Mouse (Mus musculus) urinary bladder, postnatal 10 days (tissue): ENCODE results near the gene Spire2.
A peak's percentile ranks its signal among the peaks of the same experiment; 100 is the strongest.
"Not testable (repeated sequence)": the region's sequence is repeated elsewhere in the genome, so short reads cannot be mapped to it uniquely, and the experiment has no call there.

Source experiments
- DNase-seq: peaks from one replicate; pipeline ENCODE4 v3.0.0; 2022; ENCODE audit warnings: low spot score

The Spire2 gene

GRCm38 (mm10) chr8:123332262-123333090 lies at the start of gene Spire2:
Spire2 (plus strand) TSS chr8:123332713.
- no peak for DNase-seq

GRCm38 (mm10) chr8:123282994-123283393 lies 49.5 kb upstream of the Spire2 start:
- not testable (repeated sequence) for DNase-seq

GRCm38 (mm10) chr8:123283991-123284390 lies 48.5 kb upstream of the Spire2 start:
- no peak for DNase-seq

- no peak for DNase-seq
Measured at GRCm38 (mm10) chr8:123284493-123284892, 48.0 kb upstream of the Spire2 start.

- DNase-seq = no peak
Measured at GRCm38 (mm10) chr8:123287362-123287761, 45.2 kb upstream of the Spire2 start.

- DNase-seq = no peak
Measured at GRCm38 (mm10) chr8:123290166-123290565, 42.3 kb upstream of the Spire2 start.

GRCm38 (mm10) chr8:123290679-123291078 lies 41.8 kb upstream of the Spire2 start:
- DNase-seq = no peak

GRCm38 (mm10) chr8:123291716-123292115 lies 40.8 kb upstream of the Spire2 start:
- no peak for DNase-seq

- DNase-seq = no peak
Measured at GRCm38 (mm10) chr8:123292281-123292680, 40.2 kb upstream of the Spire2 start.

GRCm38 (mm10) chr8:123292785-123293184 lies 39.7 kb upstream of the Spire2 start:
- DNase-seq = no peak

GRCm38 (mm10) chr8:123298301-123298700 lies 34.2 kb upstream of the Spire2 start:
- DNase-seq = no peak

- no peak for DNase-seq
Measured at GRCm38 (mm10) chr8:123308738-123309137, 23.8 kb upstream of the Spire2 start.

GRCm38 (mm10) chr8:123317781-123318466 lies 14.6 kb upstream of the Spire2 start:
- no peak for DNase-seq

- DNase-seq = peak; percentile 64
Measured at GRCm38 (mm10) chr8:123318467-123318911, 14.0 kb upstream of the Spire2 start, which contains the start of gene Fanca. Fanca (minus strand) TSS chr8:123318576.

GRCm38 (mm10) chr8:123319522-123320164 lies 12.9 kb upstream of the Spire2 start:
- DNase-seq = no peak

GRCm38 (mm10) chr8:123328552-123328951 lies 4.0 kb upstream of the Spire2 start:
- no peak for DNase-seq

- DNase-seq = no peak
Measured at GRCm38 (mm10) chr8:123329350-123329749, 3.2 kb upstream of the Spire2 start.

GRCm38 (mm10) chr8:123329961-123330360 lies 2.6 kb upstream of the Spire2 start:
- no peak for DNase-seq

- no peak for DNase-seq
Measured at GRCm38 (mm10) chr8:123330701-123331100, 1.8 kb upstream of the Spire2 start.

GRCm38 (mm10) chr8:123331301-123331700 lies 1.2 kb upstream of the Spire2 start:
- DNase-seq = no peak

GRCm38 (mm10) chr8:123331810-123332209 lies 703 bp upstream of the Spire2 start:
- DNase-seq = no peak

GRCm38 (mm10) chr8:123333091-123333587 lies 626 bp downstream of the Spire2 start:
- DNase-seq = no peak
